Mouse (Mus musculus): ENCODE data around the gene Kmt5c. TPM values are rescaled to one million over a fixed set of nuclear protein-coding genes. Genes with fewer than 3 reads are reported as not detected.

Gene Kmt5c
- 10 to 100 TPM; 96.3 to 97.7 TPM for total RNA-seq (2023)

GRCm38 (mm10) chr7:4739544-4740275 lies at the start of gene Kmt5c:
Gene Kmt5c, plus strand, starts transcription at chr7:4740115.

GRCm38 (mm10) chr7:4690387-4690786 lies 49.5 kb upstream of the Kmt5c start, which contains the start of gene Brsk1:
Gene Brsk1, plus strand, starts transcription at chr7:4690604.

GRCm38 (mm10) chr7:4725169-4725568 lies 14.7 kb upstream of the Kmt5c start, which contains the start of gene Tmem150b:
Gene Tmem150b, minus strand, starts transcription at chr7:4725249.

GRCm38 (mm10) chr7:4752821-4753570 lies 13.1 kb downstream of the Kmt5c start, which contains the start of gene Cox6b2:
Gene Cox6b2, minus strand, starts transcription at chr7:4753094.

GRCm38 (mm10) chr7:4771202-4771601 lies 31.3 kb downstream of the Kmt5c start, which contains the start of gene Fam71e2:
Gene Fam71e2, minus strand, starts transcription at chr7:4771302.

GRCm38 (mm10) chr7:4782759-4783158 lies 42.8 kb downstream of the Kmt5c start, which contains the start of the genes Il11 and Tmem190:
Gene Il11, minus strand, starts transcription at chr7:4782859.
Gene Tmem190, plus strand, starts transcription at chr7:4782937.

GRCm38 (mm10) chr7:4789436-4789935 lies 49.6 kb downstream of the Kmt5c start, which contains the start of gene Tmem238:
Gene Tmem238, minus strand, starts transcription at chr7:4789656.

GRCm38 (mm10) chr7:4792278-4793212 lies 52.6 kb downstream of the Kmt5c start, which contains the start of gene Rpl28:
Gene Rpl28, plus strand, starts transcription at chr7:4792874.

Other genes with a start within 250 kb of the Kmt5c start
- 100 to 1,000 TPM; 226 to 229 TPM for gene Ppp1r12c, start 238.4 kb upstream of the Kmt5c start, total RNA-seq (2023)
- 10 to 100 TPM in 1 of 2 experiments, 1 to 10 TPM in 1; 6.1 to 12.0 TPM for gene Tnnt1, start 223.7 kb upstream of the Kmt5c start, total RNA-seq (2023)
- gene Tnni3, start 215.9 kb upstream of the Kmt5c start, total RNA-seq (2023): 1 to 10 TPM; 1.1 to 1.2 TPM
- gene Dnaaf3, start 207.7 kb upstream of the Kmt5c start, total RNA-seq (2023): under 1 TPM; 0.31 to 0.71 TPM
- not detected for gene Syt5, start 192.6 kb upstream of the Kmt5c start, total RNA-seq (2023)
- gene Ptprh, start 136.1 kb upstream of the Kmt5c start, total RNA-seq (2023): not detected
- 10 to 100 TPM; 17.4 to 23.2 TPM for gene Tmem86b, start 108.7 kb upstream of the Kmt5c start, total RNA-seq (2023)
- 100 to 1,000 TPM; 146 to 160 TPM for gene Ppp6r1, start 81.1 kb upstream of the Kmt5c start, total RNA-seq (2023)
- gene Hspbp1, start 55.0 kb upstream of the Kmt5c start, total RNA-seq (2023): 10 to 100 TPM; 15.2 to 16.2 TPM
- gene Brsk1, start 49.5 kb upstream of the Kmt5c start, total RNA-seq (2023): not detected
- gene Tmem150b, start 14.9 kb upstream of the Kmt5c start, total RNA-seq (2023): 10 to 100 TPM; 18.1 to 22.3 TPM
- gene Cox6b2, start 13.0 kb downstream of the Kmt5c start, total RNA-seq (2023): 10 to 100 TPM; 25.0 to 29.5 TPM
- gene Fam71e2, start 31.2 kb downstream of the Kmt5c start, total RNA-seq (2023): not detected
- not detected for gene Il11, start 42.7 kb downstream of the Kmt5c start, total RNA-seq (2023)
- gene Tmem190, start 42.8 kb downstream of the Kmt5c start, total RNA-seq (2023): not detected
- gene Tmem238, start 49.5 kb downstream of the Kmt5c start, total RNA-seq (2023): 1 to 10 TPM; 1.1 to 3.2 TPM
- gene Rpl28, start 52.8 kb downstream of the Kmt5c start, total RNA-seq (2023): 100 to 1,000 TPM; 921 to 945 TPM
- gene Ube2s, start 72.5 kb downstream of the Kmt5c start, total RNA-seq (2023): 100 to 1,000 TPM; 187 to 214 TPM
- not detected for gene Shisa7, start 104.6 kb downstream of the Kmt5c start, total RNA-seq (2023)
- gene Isoc2b, start 130.1 kb downstream of the Kmt5c start, total RNA-seq (2023): 1 to 10 TPM; 2.8 to 6.7 TPM
- gene Isoc2a, start 137.0 kb downstream of the Kmt5c start, total RNA-seq (2023): 10 to 100 TPM in 1 of 2 experiments, 1 to 10 TPM in 1; 8.7 to 10.1 TPM
- not detected for gene Gm36210, start 166.4 kb downstream of the Kmt5c start, total RNA-seq (2023)
- 10 to 100 TPM; 13.2 to 15.5 TPM for gene Zfp628, start 175.1 kb downstream of the Kmt5c start, total RNA-seq (2023)
- 1 to 10 TPM; 2.1 to 3.2 TPM for gene Nat14, start 181.9 kb downstream of the Kmt5c start, total RNA-seq (2023)
- not detected for gene Ssc5d, start 185.7 kb downstream of the Kmt5c start, total RNA-seq (2023)
- gene Sbk2, start 224.3 kb downstream of the Kmt5c start, total RNA-seq (2023): not detected
- gene Sbk3, start 231.1 kb downstream of the Kmt5c start, total RNA-seq (2023): not detected